Mouse (Mus musculus) heart, embryonic 16.5 days (tissue): ENCODE measurements around the gene Gm20662. TPM values are rescaled to one million over a fixed set of nuclear protein-coding genes. Genes with fewer than 3 reads are reported as not detected.

Experiments
- ATAC-seq: fragments of 200-750 bp; cut with Nextera tagmentation; replicated peaks from 2 replicates; pipeline ENCODE4 v1.8.0; 2017; ENCODE audit warnings: moderate number of reproducible peaks; ENCODE audit not compliant: insufficient read depth, low FRiP score; ENCODE audit errors: extremely low read depth
- H3K27ac ChIP-seq: fragments of 300-500 bp; sonication (generic); 2 replicates; pipeline ENCODE4 v1.5.1; 2014; ENCODE audit warnings: mild to moderate bottlenecking, low read length, control low read depth, moderate library complexity
- H3K27me3 ChIP-seq: fragments of 300-500 bp; sonication (generic); 2 replicates; pipeline ENCODE4 v1.6.1; 2014; ENCODE audit warnings: low read length, mixed read lengths; ENCODE audit not compliant: control insufficient read depth, insufficient read depth
- H3K36me3 ChIP-seq: fragments of 300-500 bp; sonication (generic); 2 replicates; pipeline ENCODE4 v1.6.1; 2014; ENCODE audit not compliant: control insufficient read depth, insufficient read depth
- H3K4me1 ChIP-seq: fragments of 300-500 bp; sonication (generic); 2 replicates; pipeline ENCODE4 v1.6.1; 2014; ENCODE audit warnings: low read length, mixed read lengths; ENCODE audit not compliant: control insufficient read depth, insufficient read depth
- H3K4me2 ChIP-seq: fragments of 300-500 bp; sonication (generic); 2 replicates; pipeline ENCODE4 v1.6.1; 2014; ENCODE audit warnings: low read depth, mild to moderate bottlenecking, control low read depth, low read length
- H3K4me3 ChIP-seq: fragments of 300-500 bp; sonication (generic); 2 replicates; pipeline ENCODE4 v1.5.1; 2014; ENCODE audit warnings: mild to moderate bottlenecking, control low read depth, low read length
- H3K9ac ChIP-seq: fragments of 300-500 bp; sonication (generic); 2 replicates; pipeline ENCODE4 v1.6.1; 2014; ENCODE audit warnings: low read length, control low read depth
- H3K9me3 ChIP-seq: fragments of 300-500 bp; sonication (generic); replicated peaks from 2 replicates; pipeline ENCODE4 v1.6.1; 2016; ENCODE audit warnings: low read length; ENCODE audit not compliant: control insufficient read depth
- WGBS: fragments of 180-500 bp; shearing (Covaris S2); extraction: QIAGEN DNeasy Blood & Tissue Kit; methylation state at CpG from one replicate; pipeline ENCODE4 v1.1.7; 2014; 5-methylcytosine and 5-hydroxymethylcytosine counted together
- polyA plus RNA-seq: library from polyadenylated mRNA; unstranded; fragments of >200 nt; fragmentation: Nextera tagmentation; extraction: Ambion mirVana; gene quantifications from 2 replicates; pipeline ENCODE4 v1.2.1, GENCODE M21; 2015

The Gm20662 gene
- polyA plus RNA-seq, 1 experiment from 2014 or later, result 0.76 TPM

DNA sequence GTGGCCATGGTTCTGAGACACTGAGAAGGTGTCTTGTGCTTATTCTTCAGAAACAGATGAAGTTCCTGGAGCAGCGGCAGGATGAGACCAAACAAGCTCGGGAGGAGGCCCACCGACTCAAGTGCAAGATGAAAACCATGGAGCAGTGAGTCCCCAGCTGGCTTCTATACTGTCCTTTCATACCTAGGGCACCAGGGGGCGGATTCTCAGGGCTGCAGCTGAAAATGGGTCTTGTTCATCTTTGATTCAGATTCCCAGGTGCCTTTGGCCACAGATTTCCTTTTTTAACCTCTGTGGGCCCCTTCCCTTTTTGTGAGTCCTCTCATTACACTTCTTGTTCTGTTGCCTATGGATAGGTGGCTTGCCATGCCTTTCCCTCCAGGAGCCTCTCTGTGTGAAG, 35.2 kb upstream of the Gm20662 start:
- 71% methylated on average over 4 of the region's 4 CpGs for WGBS
- Histone ChIP-seq H3K27ac (no peak overlapping the region), H3K4me2 (no peak overlapping the region), H3K9ac (no peak overlapping the region), H3K27me3 (no peaks in the 10 kb centered on the region), H3K36me3 (peaks cover 15% of the 10 kb centered on the region; the same call in 1 of the 2 replicates), H3K4me1 (no peaks in the 10 kb centered on the region), H3K4me3 (no peak overlapping the region), H3K9me3 (no peaks in the 10 kb centered on the region)
- no peak for ATAC-seq

- Histone ChIP-seq H3K9ac (no peak overlapping the region), H3K4me3 (no peak overlapping the region), H3K27ac (no peak overlapping the region), H3K36me3 (peaks cover 15% of the 10 kb centered on the region; the same call in 1 of the 2 replicates), H3K9me3 (no peaks in the 10 kb centered on the region), H3K4me2 (no peak overlapping the region), H3K27me3 (no peaks in the 10 kb centered on the region), H3K4me1 (no peaks in the 10 kb centered on the region)
- 83% methylated on average over 10 of the region's 10 CpGs for WGBS
- no peak for ATAC-seq
Observed at GRCm38 (mm10) chr9:107961351-107961762, 34.8 kb upstream of the Gm20662 start.

GRCm38 (mm10) chr9:107961881-107962280, 34.3 kb upstream of the Gm20662 start:
- Histone ChIP-seq H3K4me2 (no peak overlapping the region), H3K9ac (no peak overlapping the region), H3K27ac (no peak overlapping the region), H3K4me1 (no peaks in the 10 kb centered on the region), H3K9me3 (no peaks in the 10 kb centered on the region), H3K4me3 (no peak overlapping the region), H3K36me3 (peaks cover 14% of the 10 kb centered on the region; the same call in 1 of the 2 replicates), H3K27me3 (no peaks in the 10 kb centered on the region)
- ATAC-seq, result no peak
- WGBS, result 51% methylated on average over 5 of the region's 5 CpGs

DNA sequence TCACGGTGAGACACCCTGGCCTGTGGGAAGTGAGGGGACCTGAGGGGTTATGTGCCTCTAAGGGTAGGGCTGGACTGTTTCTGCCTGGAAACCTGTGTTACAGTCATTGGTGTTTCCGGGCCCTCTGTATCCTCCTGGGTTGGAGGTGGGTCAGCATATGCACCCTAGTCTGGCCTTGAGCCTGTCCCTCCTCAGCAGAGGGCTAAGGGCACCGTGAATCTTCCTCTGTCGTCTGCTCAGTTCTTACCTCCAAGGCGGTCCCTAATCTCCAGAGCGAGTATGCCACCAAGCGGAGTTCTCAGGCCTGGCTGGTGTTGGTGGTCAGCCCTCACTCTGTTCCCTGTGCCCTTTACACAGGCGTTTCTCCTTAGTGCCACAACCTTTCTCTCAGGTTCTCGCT, 33.2 kb upstream of the Gm20662 start:
- no peak overlapping the region for H3K9ac ChIP-seq
- no peaks in the 10 kb centered on the region for H3K4me1 ChIP-seq
- no peak overlapping the region for H3K4me2 ChIP-seq
- 87% methylated on average over 9 of the region's 9 CpGs for WGBS
- no peak overlapping the region for H3K4me3 ChIP-seq
- 0 out of 2 replicates have a peak, but pooled peaks cover 7% of the 10 kb centered on the region for H3K36me3 ChIP-seq
- no peak overlapping the region for H3K27ac ChIP-seq
- H3K27me3 ChIP-seq, result no peaks in the 10 kb centered on the region
- H3K9me3 ChIP-seq, result no peaks in the 10 kb centered on the region
- no peak for ATAC-seq

DNA sequence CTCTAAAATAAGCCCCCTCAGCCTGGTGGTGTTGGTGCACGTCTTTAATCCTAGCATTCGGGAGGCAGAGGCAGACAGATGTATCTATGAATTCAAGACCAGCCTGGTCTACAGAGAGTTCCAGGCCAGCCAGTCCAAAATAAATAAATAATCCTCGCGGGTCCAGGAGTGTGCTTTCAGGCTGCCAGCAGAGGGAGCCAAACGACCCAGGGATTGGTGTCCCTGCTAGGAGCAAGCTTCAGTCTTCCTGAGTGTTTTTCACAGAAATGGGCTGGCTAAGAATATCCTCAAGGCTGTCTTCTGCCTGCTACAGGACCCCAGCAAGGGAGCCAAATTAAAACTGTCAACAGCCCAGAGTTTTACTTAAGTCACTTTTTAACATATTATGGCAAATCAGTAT, 32.4 kb upstream of the Gm20662 start:
- whole genome bisulfite sequencing, result 11% methylated on average over 5 of the region's 5 CpGs
- H3K9ac ChIP-seq, result no peak overlapping the region
- no peak overlapping the region for H3K4me3 ChIP-seq
- no peaks in the 10 kb centered on the region for H3K27me3 ChIP-seq
- H3K36me3 ChIP-seq, result 0 out of 2 replicates have a peak, but pooled peaks cover 7% of the 10 kb centered on the region
- no peaks in the 10 kb centered on the region for H3K4me1 ChIP-seq
- peak; percentile 75 for ATAC-seq
- H3K27ac ChIP-seq, result peak overlapping the region; percentile 56
- no peak overlapping the region for H3K4me2 ChIP-seq
- no peaks in the 10 kb centered on the region for H3K9me3 ChIP-seq

GRCm38 (mm10) chr9:107964681-107965080, 31.5 kb upstream of the Gm20662 start:
- Histone ChIP-seq H3K9me3 (no peaks in the 10 kb centered on the region), H3K27ac (peak overlapping the region; percentile 18; the same call in 1 of the 2 replicates), H3K36me3 (0 out of 2 replicates have a peak, but pooled peaks cover 4% of the 10 kb centered on the region), H3K4me3 (no peak overlapping the region), H3K4me2 (no peak overlapping the region), H3K4me1 (no peaks in the 10 kb centered on the region), H3K27me3 (no peaks in the 10 kb centered on the region), H3K9ac (no peak overlapping the region)
- ATAC-seq, result no peak
- 87% methylated on average over 9 of the region's 9 CpGs for WGBS

DNA sequence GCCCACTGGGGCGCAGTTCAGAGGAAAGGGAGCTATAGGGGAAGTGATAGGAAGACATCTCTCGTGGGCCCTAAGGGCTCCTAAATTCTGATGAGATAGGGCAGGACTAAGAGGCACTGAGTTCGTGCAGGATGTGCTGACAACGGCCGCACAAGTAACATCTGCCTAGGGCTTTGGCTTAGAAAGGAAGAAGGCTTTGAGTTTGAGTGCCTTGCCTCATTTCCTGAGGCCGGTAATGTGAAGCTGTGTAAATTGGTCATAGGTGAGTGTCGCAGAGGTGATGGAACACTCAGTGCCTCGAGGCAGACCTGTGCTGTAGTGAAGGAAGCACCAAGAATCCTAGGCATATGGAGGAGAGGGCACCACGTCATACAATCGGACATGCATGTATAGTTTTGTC, 29.5 kb upstream of the Gm20662 start:
- H3K4me3 ChIP-seq, result no peak overlapping the region
- no peak overlapping the region for H3K4me2 ChIP-seq
- peak overlapping the region; percentile 34 for H3K27ac ChIP-seq
- no peaks in the 10 kb centered on the region for H3K36me3 ChIP-seq
- H3K9ac ChIP-seq, result no peak overlapping the region
- H3K4me1 ChIP-seq, result peaks cover 2% of the 10 kb centered on the region; the same call in 1 of the 2 replicates
- 72% methylated on average over 10 of the region's 10 CpGs for WGBS
- ATAC-seq, result no peak
- H3K27me3 ChIP-seq, result no peaks in the 10 kb centered on the region
- H3K9me3 ChIP-seq, result no peaks in the 10 kb centered on the region

DNA sequence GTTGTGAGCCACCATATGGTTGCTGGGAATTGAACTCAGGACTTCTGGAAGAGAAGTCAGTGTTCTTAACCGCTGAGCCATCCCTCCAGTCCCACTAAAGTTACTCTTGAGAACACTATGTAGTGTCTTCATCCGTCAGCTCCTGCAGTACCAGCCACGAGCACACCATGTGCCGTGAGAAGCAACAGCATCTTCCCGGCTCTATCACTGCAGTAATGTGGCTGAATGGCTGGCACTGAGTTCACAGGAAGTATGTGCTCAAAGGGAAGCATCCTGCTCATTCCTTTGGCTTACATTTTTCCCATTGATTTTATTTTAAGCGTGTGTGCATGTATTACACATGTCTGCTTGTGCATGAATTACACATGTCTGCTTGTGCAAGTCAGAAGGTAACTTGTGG, 28.7 kb upstream of the Gm20662 start:
- H3K27ac ChIP-seq, result no peak overlapping the region
- WGBS, result 75% methylated on average over 6 of the region's 6 CpGs
- H3K9ac ChIP-seq, result no peak overlapping the region
- no peaks in the 10 kb centered on the region for H3K27me3 ChIP-seq
- H3K9me3 ChIP-seq, result no peaks in the 10 kb centered on the region
- ATAC-seq, result no peak
- H3K36me3 ChIP-seq, result no peaks in the 10 kb centered on the region
- no peak overlapping the region for H3K4me2 ChIP-seq
- H3K4me1 ChIP-seq, result peaks cover 2% of the 10 kb centered on the region; the same call in 1 of the 2 replicates
- H3K4me3 ChIP-seq, result no peak overlapping the region

GRCm38 (mm10) chr9:107968531-107968930, 27.6 kb upstream of the Gm20662 start:
- H3K27ac ChIP-seq, result no peak overlapping the region
- WGBS, result 87% methylated on average over 7 of the region's 7 CpGs
- no peak for ATAC-seq
- H3K4me3 ChIP-seq, result no peak overlapping the region
- no peaks in the 10 kb centered on the region for H3K9me3 ChIP-seq
- H3K27me3 ChIP-seq, result no peaks in the 10 kb centered on the region
- H3K4me1 ChIP-seq, result peaks cover 2% of the 10 kb centered on the region; the same call in 1 of the 2 replicates
- no peaks in the 10 kb centered on the region for H3K36me3 ChIP-seq
- no peak overlapping the region for H3K9ac ChIP-seq
- H3K4me2 ChIP-seq, result no peak overlapping the region
